Mouse (Mus musculus) embryo, embryonic 11 days (tissue): ENCODE measurements around the gene Atf6.

Experiments
- DNase-seq: peaks from one replicate; pipeline ENCODE4 v3.0.0-alpha.2; 2015

Gene Atf6

DNA sequence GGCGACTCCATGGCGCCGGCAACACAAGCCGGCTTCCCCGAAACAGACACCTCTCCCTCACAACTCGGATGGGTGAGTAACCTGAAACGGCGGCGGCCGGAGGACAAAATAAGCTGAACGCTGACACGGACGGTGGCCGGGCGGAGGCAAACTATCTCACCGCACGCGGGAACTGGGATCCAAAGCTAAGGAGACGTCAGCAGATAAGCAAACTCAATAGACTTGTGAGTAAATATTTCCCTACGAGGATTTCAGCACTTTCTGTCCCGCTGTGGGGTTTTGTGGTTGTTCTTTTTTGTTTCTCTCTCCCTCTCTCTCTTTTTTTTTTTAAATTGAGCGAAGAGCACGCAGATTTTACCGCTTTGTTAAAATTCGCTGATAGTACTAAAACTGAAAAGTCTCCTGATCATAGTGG, at the start of gene Atf6:
Atf6 (minus strand) TSS at position 81 of the 415 bp plus-strand sequence.
- peak; percentile 94 for DNase-seq

DNA sequence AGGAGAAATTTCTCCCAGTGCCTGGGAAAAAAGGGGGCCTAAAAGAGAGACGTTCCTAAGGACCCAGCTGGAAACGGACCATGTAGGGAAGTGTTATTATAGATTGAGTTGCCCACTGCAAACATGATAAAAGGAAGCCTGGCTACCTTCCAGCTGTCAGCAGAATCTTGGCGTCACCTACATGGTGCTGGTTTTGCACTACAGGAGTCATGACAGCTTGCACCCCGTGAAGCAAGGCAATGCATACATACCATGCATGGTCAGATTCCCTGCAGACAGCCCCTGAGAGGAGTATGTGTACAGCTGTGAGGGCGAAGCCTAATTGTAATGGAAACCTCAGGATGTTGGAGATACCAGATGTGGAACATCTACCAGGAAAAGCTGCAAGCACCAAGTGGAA, 48.1 kb upstream of the Atf6 start:
- DNase-seq: no peak

DNA sequence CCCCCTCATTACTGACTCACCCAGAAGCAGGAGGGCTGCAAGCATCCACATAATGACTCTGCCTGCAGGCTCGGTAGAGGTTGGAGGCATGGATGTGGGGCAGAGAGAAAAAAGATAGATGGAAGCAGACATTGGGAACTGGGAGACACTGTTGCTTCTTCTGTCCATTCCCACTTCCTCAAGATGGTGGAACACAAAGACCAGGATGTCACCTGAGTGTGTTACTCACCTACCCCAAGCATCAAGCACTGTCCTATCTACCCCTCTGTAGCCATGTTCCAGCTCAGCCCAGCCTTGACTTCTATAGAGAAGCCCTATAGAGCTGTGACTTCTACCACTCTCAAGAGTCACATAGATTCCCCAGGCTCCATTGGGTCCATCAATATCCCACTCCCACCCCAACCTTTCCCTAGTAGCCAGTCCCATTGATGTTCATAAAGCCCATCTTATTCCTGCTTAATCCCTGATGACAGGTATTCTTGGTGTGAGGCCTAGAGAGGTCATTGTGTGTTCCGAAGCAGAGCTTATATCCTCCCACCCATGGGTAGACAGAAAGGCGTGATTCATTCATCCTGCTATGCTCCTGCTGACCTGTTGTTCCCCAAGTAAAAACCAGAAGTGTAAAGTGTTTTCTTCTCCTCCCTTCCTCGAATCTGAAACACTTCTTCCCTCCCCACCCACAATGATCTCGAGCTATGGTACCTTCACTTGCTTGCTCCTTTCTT, 45.5 kb upstream of the Atf6 start, which contains the start of gene Fcrlb:
Fcrlb (minus strand) TSS at position 51 of the 725 bp plus-strand sequence.
- no peak for DNase-seq

GRCm38 (mm10) chr1:170911907-170912660, 44.5 kb upstream of the Atf6 start:
- no peak for DNase-seq

GRCm38 (mm10) chr1:170908341-170908740, 40.8 kb upstream of the Atf6 start:
- DNase-seq: peak; percentile 45

DNA sequence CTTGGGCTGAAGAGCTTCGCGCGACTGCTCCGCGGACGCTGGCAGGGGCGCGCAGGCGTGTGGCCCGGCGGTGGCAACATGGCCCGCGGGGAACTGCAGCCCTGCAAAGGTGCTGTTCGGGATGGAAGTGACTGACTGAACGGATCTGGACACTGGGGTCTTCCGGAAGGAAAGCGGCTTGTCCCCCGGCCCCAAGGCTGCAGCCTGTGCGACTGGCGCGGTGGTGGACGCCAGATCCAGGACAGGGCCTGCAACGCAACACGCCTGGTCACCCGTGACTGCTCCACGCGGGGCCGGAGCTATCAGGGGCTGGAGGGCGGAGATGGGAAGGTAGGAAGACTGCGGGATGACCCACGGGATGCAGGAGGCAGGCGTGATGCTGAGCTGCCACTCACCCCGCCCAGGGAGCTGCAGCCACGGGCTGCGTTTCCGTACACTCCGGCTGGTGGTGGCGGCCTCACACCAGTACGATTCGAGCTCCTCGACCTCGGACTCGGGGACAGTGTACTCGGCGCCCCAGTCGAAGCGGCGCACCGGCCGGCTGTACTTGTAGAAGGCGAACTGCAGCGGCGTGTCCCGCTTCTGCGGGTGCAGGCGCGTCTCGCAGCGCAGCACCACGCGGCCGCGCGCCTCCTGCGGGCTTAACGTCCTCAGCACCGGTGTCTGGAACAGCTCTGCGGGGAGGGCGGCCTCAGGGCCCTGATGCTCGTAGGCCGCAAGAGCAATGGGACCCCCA, 40.1 kb upstream of the Atf6 start:
- DNase-seq: peak; percentile 69

GRCm38 (mm10) chr1:170907111-170907455, 39.5 kb upstream of the Atf6 start:
- no peak for DNase-seq

GRCm38 (mm10) chr1:170903485-170903884, 35.9 kb upstream of the Atf6 start:
- DNase-seq: no peak

GRCm38 (mm10) chr1:170901536-170902238, 34.1 kb upstream of the Atf6 start:
- DNase-seq: peak; percentile 87

- peak; percentile 80 for DNase-seq
Measured at GRCm38 (mm10) chr1:170900799-170901467, 33.4 kb upstream of the Atf6 start.

DNA sequence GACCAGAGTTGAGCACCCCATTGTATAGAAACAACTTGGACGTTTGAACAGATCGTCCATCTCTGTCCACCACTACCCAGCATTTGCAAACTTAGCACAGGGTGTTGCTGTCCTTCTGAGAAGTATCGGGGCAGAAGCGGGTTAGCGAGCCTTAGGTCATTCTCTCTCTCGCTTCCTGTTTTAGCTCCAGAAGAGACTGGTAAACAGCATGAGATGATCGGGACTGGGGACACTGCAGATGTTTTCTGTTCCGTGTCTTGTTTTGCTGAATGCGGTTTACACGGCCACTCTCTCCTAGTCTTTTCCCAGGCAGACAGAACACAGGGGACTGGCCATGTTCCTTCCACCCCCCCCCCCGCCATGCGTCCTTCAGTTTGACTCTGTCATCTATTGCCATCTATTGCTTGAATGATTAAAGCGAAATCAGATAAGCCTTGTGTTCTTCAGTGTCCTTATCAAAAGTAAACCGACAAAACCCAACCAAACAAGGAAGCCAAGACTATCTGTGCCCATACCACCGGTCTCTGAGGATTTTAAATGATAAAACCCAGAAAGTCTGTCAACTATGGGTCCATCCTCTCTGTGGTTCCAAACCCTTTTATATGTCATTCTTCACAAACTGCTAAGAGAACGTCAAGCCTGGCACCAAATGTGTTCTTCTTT, 31.0 kb upstream of the Atf6 start:
- no peak for DNase-seq

- no peak for DNase-seq
Measured at GRCm38 (mm10) chr1:170896651-170897281, 29.2 kb upstream of the Atf6 start.

DNA sequence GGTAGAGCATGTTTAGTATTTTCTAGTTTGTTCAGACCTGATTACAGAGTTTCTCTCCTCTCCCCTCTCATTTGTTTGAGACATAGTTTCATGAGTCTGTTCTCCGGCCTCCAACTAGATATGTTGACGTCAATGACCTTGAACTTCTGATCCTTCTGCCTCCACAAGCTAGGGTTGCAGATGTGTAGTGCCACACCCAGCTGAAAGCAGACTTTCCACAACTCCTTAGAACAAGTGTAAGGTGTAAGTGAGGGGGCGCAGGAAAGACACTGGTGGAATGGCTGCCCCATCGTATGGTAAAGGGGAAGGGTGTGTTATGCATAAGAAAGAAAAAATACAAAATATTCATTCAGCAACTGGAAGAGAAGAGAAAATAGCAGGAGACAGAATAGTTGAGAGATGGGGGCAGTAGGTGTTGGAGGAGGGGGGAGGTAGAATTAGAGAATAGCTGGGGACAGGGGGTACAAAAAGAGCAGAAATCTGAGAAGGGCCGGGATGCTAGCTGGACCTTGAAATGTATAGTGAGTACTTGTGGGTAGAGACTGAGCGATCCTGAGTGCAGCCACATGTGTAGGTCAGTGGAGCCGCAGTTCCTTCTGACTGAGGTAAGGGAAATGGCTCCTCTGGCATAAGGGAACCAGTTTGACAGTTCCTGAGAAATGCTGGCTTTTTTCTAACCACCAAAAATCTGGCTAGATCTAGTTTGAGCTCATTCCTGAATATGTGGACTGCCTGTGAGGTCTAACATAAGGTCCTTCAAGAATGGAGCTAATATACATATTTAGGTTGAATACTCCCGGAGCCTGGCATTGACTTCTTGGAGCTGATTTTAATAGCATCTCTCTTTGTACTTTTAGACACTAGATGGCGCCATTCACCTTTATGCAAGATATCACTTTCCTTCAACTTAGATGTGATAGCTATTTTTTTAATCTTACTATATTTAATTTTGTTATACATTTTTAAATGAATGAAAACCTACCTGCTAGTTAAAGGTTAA, 27.3 kb upstream of the Atf6 start:
- DNase-seq: peak; percentile 77

- no peak for DNase-seq
Measured at GRCm38 (mm10) chr1:170892279-170892678, 24.7 kb upstream of the Atf6 start.

DNA sequence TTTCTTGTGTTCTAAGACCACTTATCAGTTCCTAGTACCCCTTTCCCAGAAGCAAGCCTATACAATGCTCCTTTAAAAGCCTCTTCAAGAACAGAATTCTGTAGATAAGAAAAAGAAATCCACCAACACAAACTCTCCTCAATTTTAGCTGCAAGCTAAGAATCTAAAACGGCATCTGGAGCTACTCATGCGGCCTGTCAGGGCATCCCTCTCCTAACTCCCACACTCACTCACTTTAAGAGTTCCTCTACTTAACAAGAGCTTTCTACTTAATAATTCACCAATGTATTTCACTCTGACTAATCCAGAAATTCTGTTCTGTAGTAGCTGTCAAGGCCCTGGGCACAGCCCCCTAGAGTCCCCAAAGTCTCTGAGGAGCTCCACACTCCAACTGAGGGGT, 24.1 kb upstream of the Atf6 start:
- DNase-seq: no peak

DNA sequence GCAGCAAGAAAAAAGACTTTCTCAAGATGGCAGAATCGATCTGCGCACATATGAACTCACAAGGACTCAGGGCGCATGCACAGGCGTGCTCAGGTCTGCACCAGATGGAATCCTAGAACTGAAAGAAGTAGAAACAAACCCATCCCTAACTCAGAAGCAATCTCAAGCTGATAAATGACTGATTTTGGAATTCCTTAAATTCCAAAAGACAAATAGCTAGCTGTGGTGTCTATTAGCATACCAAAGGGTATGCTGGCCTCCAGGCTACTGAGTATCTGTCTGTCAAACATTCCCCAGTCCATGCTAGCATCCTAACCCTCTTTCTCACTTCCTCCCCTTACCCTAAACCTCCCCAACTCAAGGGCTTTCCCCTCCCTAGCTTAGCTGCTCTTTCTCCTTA, 21.7 kb upstream of the Atf6 start:
- DNase-seq: peak; percentile 10

DNA sequence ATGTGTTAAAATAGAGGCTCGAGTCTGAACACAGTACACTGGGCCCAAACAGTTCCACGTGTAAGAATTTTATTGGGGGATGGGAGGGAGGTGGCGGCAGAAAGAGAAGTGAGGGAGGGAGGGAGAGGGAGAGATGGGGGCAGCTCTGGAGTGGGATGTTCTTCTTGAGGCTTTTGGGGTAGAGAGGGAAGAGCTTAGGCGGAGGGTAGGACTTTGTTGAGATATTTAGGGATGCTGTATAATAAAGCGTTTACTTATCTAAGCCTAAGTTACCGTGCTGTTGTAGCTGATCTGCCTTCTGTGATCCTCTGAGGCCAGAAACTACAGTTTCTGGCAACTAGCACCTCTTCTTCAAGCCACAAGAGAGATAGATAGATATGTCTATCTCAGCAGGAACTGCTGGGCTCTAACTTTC, 18.5 kb upstream of the Atf6 start:
- DNase-seq: no peak

DNA sequence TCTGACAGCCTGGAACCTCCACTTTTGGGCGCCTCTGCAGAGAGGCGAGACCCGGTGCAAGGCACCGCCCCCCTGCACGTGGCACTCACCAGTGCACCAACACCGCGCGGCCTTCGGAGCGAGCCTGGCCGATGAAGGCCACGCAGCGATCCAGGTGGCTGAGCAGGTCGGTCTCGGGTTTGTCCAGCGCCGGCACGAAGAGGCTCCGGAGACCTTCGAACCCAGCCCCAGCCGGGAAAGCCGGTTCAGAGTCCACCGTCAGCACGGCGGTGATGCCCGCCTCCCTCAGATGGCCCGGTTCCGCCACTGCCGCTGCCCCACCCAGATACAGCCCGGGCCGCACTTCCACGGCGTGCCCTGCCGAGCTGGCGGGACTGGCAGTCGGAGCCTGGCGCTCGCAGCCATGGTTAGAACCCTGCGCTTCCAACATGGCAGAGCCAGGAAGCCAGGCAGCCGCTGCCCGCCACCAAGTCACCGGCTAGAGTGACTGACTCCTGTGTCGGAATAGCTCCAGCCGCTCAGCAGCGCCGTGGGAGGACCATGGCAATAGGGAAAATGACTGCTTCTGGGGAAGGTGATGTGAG, 17.5 kb upstream of the Atf6 start, which contains the start of the genes Gm26620 and Dusp12:
Gm26620 (plus strand) TSS at position 88 of the 584 bp plus-strand sequence.
Dusp12 (minus strand) TSS at position 563 of the 584 bp plus-strand sequence.
- DNase-seq: peak; percentile 96

DNA sequence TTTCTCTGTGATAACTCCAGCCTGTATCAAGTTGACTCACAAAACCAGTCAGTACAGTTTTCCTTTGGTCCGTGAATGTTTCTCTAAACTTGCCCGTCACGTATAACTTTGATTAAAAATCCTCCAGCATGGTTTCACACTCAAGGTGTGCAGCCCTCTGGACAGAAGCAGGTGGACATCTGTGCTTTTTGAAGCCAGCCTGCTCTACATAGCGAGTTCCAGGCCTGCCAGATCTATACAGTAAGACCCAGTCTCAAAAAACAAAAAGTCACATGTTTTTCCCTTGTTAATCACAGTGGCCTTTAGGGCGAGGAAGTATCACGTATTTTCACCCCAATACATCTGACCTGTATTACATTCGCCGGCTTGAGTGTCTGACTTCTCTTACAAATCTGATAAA, 16.8 kb upstream of the Atf6 start:
- peak; percentile 4 for DNase-seq
